Mouse (Mus musculus) heart, embryonic 13.5 days (tissue): Measurements from ENCODE around the gene 2900026A02Rik. TPM values are rescaled to one million over a fixed set of nuclear protein-coding genes. Genes with fewer than 3 reads are reported as not detected.

ENCODE experiments used
- ATAC-seq: fragments of 200-750 bp; cut with Nextera tagmentation; 2 replicates; pipeline ENCODE4 v1.8.0; 2017; ENCODE audit warnings: moderate TSS enrichment; ENCODE audit not compliant: insufficient number of reproducible peaks, low FRiP score, low TSS enrichment; ENCODE audit errors: extremely low read depth
- H3K27ac ChIP-seq: fragments of 300-500 bp; sonication (generic); replicated peaks from 2 replicates; pipeline ENCODE4 v1.5.1; 2015; ENCODE audit warnings: moderate library complexity, mild to moderate bottlenecking, inconsistent platforms
- H3K27me3 ChIP-seq: fragments of 300-500 bp; sonication (generic); replicated peaks from 2 replicates; pipeline ENCODE4 v1.6.1; 2015; ENCODE audit warnings: mild to moderate bottlenecking, inconsistent platforms
- H3K36me3 ChIP-seq: fragments of 300-500 bp; sonication (generic); 2 replicates; pipeline ENCODE4 v1.6.1; 2015; ENCODE audit warnings: mild to moderate bottlenecking, inconsistent platforms
- H3K4me1 ChIP-seq: fragments of 300-500 bp; sonication (generic); 2 replicates; pipeline ENCODE4 v1.6.1; 2015; ENCODE audit warnings: inconsistent platforms
- H3K4me2 ChIP-seq: fragments of 300-500 bp; sonication (generic); 2 replicates; pipeline ENCODE4 v1.6.1; 2015; ENCODE audit warnings: inconsistent platforms, mild to moderate bottlenecking, moderate library complexity
- H3K4me3 ChIP-seq: fragments of 300-500 bp; sonication (generic); 2 replicates; pipeline ENCODE4 v1.5.1; 2015; ENCODE audit warnings: moderate library complexity, mild to moderate bottlenecking, inconsistent platforms
- H3K9ac ChIP-seq: fragments of 300-500 bp; sonication (generic); 2 replicates; pipeline ENCODE4 v1.6.1; 2015; ENCODE audit warnings: inconsistent platforms, mild to moderate bottlenecking, moderate library complexity
- H3K9me3 ChIP-seq: fragments of 300-500 bp; sonication (generic); 2 replicates; pipeline ENCODE4 v1.6.1; 2016; ENCODE audit warnings: inconsistent platforms
- WGBS: fragments of 180-500 bp; shearing (Covaris S2); methylation state at CpG from one replicate; pipeline ENCODE4 v1.1.7; 2015; ENCODE audit warnings: mixed read lengths; 5-methylcytosine and 5-hydroxymethylcytosine counted together
- polyA plus RNA-seq: library from polyadenylated mRNA; unstranded; fragments of >200 nt; fragmentation: Nextera tagmentation; extraction: Ambion mirVana; gene quantifications from 2 replicates; pipeline ENCODE4 v1.2.1, GENCODE M21; 2015

The 2900026A02Rik gene
- polyA plus RNA-seq, 1 experiment from 2014 or later = 14.8 TPM

DNA sequence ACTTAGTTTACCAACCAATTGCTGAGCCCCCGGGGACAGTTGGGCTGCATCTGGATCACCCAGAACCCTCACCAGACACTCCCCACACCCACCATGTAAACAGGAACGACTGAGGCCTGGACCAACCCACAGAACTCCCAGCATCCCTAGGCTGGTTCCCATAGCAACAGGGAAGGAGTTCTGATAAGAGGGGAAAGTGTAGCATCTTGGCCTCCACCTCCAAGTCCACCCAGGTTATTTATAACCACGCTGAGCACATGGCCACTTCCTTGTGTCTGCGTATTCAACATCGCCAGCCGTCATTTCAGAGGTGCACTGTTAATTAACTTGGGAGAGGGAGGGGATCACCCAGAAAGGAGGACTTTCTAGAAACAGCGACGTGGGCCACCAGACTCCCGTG is 75.9 kb downstream of the 2900026A02Rik start:
- no peak for ATAC-seq
- peaks cover 4% of the 10 kb centered on the region; the same call in 1 of the 2 replicates for H3K9me3 ChIP-seq
- H3K27ac ChIP-seq = 0 out of 2 replicates have a peak overlapping the region, but pooled peaks have one; percentile 36
- peak overlapping the region; percentile 52; the same call in 1 of the 2 replicates for H3K9ac ChIP-seq
- H3K27me3 ChIP-seq = no peaks in the 10 kb centered on the region
- H3K4me3 ChIP-seq = no peak overlapping the region
- WGBS = 40% methylated on average over 9 of the region's 9 CpGs
- H3K4me2 ChIP-seq = no peak overlapping the region
- H3K4me1 ChIP-seq = peaks cover 51% of the 10 kb centered on the region
- peaks cover 4% of the 10 kb centered on the region for H3K36me3 ChIP-seq

DNA sequence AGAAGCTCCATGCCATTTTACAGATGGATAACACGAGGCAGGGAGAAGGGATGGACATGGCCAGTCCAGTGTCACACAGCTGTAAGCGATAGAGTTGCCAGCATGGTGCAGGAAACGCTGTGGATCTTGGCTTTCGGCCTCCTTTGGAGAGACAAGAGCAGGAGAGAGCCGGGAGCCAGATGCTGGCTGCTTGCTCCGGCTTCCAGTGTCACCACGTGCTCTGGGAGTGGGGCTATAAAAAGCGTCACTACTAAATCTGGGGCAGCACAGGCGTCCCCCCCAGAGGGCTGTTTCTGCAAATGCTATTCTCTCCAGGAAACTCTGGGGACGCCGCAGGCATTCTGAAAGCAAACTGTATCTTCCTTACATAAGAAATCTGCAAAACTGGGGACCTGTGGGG is 78.5 kb downstream of the 2900026A02Rik start:
- peak overlapping the region; percentile 59 for H3K9ac ChIP-seq
- WGBS = 17% methylated on average over 11 of the region's 11 CpGs
- peak overlapping the region; percentile 35 for H3K4me2 ChIP-seq
- ATAC-seq = no peak
- H3K4me3 ChIP-seq = no peak overlapping the region
- H3K4me1 ChIP-seq = peaks cover 48% of the 10 kb centered on the region
- H3K9me3 ChIP-seq = peaks cover 4% of the 10 kb centered on the region; the same call in 1 of the 2 replicates
- no peaks in the 10 kb centered on the region for H3K27me3 ChIP-seq
- H3K36me3 ChIP-seq = peaks cover 4% of the 10 kb centered on the region
- H3K27ac ChIP-seq = peak overlapping the region; percentile 80

DNA sequence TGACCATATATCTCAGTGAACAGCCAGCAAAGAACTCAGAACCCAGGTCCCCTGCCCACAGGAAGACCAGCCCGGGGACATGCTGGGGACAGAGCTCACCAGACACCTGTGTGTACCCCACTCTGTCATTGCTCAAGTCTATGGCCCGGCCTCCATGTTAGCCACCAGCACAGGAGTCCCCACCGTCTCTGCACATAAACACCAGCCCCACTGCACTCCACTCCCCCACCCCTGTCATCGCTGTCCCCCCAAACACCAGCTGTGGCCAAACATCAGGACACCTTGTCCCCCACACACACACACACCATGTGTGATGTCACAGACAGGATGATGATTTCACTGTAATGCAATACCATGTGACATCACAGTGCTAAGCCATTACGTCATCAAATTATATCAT is 79.0 kb downstream of the 2900026A02Rik start:
- peak overlapping the region; percentile 35 for H3K4me2 ChIP-seq
- H3K9ac ChIP-seq = peak overlapping the region; percentile 59; the same call in 1 of the 2 replicates
- peaks cover 4% of the 10 kb centered on the region for H3K36me3 ChIP-seq
- ATAC-seq = no peak
- peaks cover 47% of the 10 kb centered on the region for H3K4me1 ChIP-seq
- peak overlapping the region; percentile 80 for H3K27ac ChIP-seq
- WGBS = 86% methylated on average over 5 of the region's 5 CpGs
- peaks cover 4% of the 10 kb centered on the region; the same call in 1 of the 2 replicates for H3K9me3 ChIP-seq
- H3K27me3 ChIP-seq = no peaks in the 10 kb centered on the region
- no peak overlapping the region for H3K4me3 ChIP-seq

DNA sequence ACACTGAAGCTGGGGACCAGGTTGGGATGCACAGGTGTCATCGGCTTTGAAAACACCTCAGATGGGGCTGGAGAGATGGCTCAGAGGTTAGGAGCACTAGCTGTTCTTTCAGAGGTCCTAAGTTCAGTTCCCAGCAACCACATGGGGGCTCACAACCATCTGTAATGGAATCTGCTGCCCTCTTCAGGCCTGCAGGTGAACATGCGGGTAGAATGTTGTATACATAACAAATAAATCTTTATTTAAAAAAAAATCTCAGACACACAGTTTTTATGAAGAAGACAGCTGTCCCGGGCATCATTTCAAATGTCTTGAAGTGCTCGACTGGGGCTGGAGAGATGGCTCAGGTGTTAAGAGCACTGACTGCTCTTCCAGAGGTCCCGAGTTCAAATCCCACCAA is 80.2 kb downstream of the 2900026A02Rik start:
- Histone ChIP-seq H3K9me3 (peaks cover 4% of the 10 kb centered on the region; the same call in 1 of the 2 replicates), H3K4me3 (no peak overlapping the region), H3K27ac (no peak overlapping the region), H3K36me3 (peaks cover 4% of the 10 kb centered on the region), H3K9ac (no peak overlapping the region), H3K27me3 (no peaks in the 10 kb centered on the region), H3K4me1 (peaks cover 52% of the 10 kb centered on the region), H3K4me2 (no peak overlapping the region)
- WGBS = 93% methylated on average over 5 of the region's 5 CpGs
- ATAC-seq = no peak

DNA sequence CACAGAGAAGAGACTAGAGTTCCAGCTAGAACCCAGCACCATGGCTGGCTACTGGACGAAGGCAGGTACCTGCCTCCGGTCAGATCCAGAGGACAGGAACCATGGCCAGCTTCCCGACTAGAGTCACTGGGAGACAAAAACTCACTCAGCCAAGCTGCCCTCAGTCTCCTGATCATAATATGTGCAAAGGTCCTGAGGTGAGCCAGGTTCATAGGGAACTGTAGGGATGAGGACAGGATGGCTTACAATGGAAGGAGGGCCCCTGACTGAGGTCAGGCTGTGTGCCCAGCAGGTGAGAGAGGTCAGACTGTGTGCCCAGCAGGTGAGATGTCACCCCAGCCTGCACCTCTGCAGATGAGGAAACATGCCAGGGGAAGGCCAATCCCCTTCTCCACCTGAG is 81.0 kb downstream of the 2900026A02Rik start:
- no peaks in the 10 kb centered on the region for H3K27me3 ChIP-seq
- 84% methylated on average over 3 of the region's 3 CpGs for WGBS
- H3K36me3 ChIP-seq = peaks cover 4% of the 10 kb centered on the region
- no peak overlapping the region for H3K9ac ChIP-seq
- ATAC-seq = no peak
- H3K4me2 ChIP-seq = no peak overlapping the region
- peaks cover 4% of the 10 kb centered on the region; the same call in 1 of the 2 replicates for H3K9me3 ChIP-seq
- H3K4me3 ChIP-seq = no peak overlapping the region
- no peak overlapping the region for H3K27ac ChIP-seq
- H3K4me1 ChIP-seq = peaks cover 52% of the 10 kb centered on the region

DNA sequence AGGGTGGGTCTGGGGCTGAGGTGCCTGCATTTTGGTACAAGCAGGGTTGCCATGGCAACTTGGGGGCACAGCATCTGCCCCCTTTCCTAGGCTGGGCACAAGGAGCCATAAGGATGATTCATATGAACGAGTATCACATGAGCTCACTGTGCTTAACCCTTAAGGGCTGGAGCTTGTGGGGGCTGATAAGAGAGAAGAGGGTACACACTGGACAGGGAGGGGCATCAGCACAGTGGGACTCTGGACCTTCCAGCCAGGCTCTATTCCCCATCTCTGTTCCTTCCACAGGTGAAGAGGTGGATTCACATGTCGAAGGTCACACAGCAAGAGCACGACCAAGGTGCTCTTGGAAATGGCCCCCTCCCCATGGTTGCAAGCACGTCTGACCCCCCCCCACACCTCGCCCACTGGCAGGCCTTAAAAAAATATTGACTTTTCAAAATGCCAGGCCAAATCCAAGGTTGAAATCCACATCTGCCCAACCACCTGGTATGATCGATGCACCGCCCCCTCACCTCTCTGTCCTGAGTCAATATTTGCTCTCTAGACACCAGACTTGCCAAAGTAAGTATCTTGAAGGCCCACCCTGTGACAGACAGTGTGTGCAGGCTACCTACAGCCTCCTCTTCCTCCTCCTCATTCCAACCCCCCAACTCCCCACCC is 81.8 kb downstream of the 2900026A02Rik start:
- H3K4me2 ChIP-seq = peak overlapping the region; percentile 86
- peaks cover 55% of the 10 kb centered on the region for H3K4me1 ChIP-seq
- 58% methylated on average over 7 of the region's 7 CpGs for WGBS
- H3K4me3 ChIP-seq = peak overlapping the region; percentile 72
- H3K9me3 ChIP-seq = peaks cover 4% of the 10 kb centered on the region; the same call in 1 of the 2 replicates
- peaks cover 4% of the 10 kb centered on the region for H3K36me3 ChIP-seq
- peak overlapping the region; percentile 92 for H3K9ac ChIP-seq
- peak overlapping the region; percentile 98 for H3K27ac ChIP-seq
- H3K27me3 ChIP-seq = no peaks in the 10 kb centered on the region
- ATAC-seq = 0 out of 2 replicates have a peak, but pooled peaks have one; percentile 2

DNA sequence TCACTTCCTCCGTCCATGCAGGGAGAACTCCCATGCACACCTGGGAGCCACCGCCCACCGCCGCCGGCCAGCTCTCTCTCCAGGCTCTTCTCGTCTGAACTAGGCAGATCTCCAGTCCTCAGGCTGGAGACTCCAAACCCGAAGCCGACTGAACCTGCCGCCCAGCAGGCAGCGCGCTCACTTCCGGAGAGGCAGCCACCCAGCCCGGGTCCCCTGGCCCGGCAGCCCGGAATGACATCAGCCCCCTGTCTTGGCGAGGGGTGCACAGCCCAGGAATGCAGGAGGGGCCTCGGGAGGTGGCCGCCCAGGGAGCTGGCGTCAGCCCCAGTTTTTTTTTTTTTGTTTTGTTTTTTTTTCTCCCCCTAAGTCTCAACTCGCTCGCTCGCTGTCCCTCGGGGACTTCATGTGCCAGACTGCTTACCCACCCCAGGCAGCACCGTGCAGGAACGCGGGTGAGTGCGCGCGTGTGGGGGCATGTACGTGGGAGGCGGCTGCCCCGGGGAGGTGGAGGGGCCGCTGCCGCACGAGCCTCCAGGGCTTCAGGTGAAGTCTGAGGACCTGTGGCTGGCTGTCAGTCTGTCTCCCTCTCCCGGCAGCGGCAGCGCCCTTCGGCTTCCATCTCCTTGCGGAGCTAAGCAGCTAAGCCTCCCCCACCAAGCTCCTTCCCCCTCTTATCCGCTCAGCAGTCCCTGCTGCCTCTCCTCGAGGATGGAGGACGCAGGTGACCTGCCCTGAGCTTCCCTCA is 82.5 kb downstream of the 2900026A02Rik start:
- peaks cover 62% of the 10 kb centered on the region for H3K4me1 ChIP-seq
- peak overlapping the region; percentile 92 for H3K9ac ChIP-seq

DNA sequence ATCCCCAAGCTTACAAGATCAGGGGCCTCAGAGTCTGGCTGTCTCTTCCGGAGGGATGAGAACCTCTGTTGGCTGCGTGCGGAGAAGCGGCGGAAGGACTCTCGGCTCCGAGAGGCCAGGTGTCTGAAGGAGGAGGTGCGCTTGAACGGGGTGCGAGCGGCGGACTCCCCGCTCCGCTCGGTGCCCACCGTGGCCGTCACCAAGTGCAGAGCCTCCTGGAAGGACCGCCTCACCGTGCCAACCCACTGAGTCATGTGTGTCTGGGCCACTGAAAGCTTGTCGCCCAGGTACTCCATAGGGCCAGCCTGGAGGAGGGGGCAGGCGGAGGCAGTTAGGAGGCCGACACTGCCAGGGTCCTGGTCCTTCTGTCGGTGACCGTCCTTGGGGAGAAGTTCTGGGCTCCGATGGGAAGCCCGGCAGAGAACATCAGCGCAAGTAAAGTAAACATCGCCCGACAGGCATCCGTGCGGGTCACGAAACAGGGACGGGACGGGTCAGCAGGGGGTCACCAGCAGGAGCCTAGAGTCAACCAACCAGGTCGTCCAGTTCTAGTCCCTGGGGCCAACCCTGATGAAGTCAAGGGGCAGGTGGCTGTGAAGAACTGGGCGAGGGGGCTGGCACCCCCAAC is 83.2 kb downstream of the 2900026A02Rik start:
- peak overlapping the region; percentile 98 for H3K27ac ChIP-seq
- peaks cover 12% of the 10 kb centered on the region for H3K36me3 ChIP-seq
- ATAC-seq = no peak
- H3K27me3 ChIP-seq = no peaks in the 10 kb centered on the region
- peak overlapping the region; percentile 86 for H3K4me2 ChIP-seq
- peaks cover 65% of the 10 kb centered on the region for H3K4me1 ChIP-seq
- 1% methylated on average over 36 of the region's 36 CpGs for WGBS
- H3K9ac ChIP-seq = peak overlapping the region; percentile 92
- H3K9me3 ChIP-seq = peaks cover 4% of the 10 kb centered on the region; the same call in 1 of the 2 replicates
- peak overlapping the region; percentile 72 for H3K4me3 ChIP-seq

More for the DNA sequence above, 82.5 kb downstream of the 2900026A02Rik start:
- peak; percentile 16; the same call in 1 of the 2 replicates for ATAC-seq
- Histone ChIP-seq H3K4me3 (peak overlapping the region; percentile 72), H3K9me3 (peaks cover 4% of the 10 kb centered on the region; the same call in 1 of the 2 replicates), H3K27ac (peak overlapping the region; percentile 98), H3K4me2 (peak overlapping the region; percentile 86), H3K36me3 (peaks cover 11% of the 10 kb centered on the region), H3K27me3 (no peaks in the 10 kb centered on the region)
- 1% methylated on average over 43 of the region's 43 CpGs for WGBS

DNA sequence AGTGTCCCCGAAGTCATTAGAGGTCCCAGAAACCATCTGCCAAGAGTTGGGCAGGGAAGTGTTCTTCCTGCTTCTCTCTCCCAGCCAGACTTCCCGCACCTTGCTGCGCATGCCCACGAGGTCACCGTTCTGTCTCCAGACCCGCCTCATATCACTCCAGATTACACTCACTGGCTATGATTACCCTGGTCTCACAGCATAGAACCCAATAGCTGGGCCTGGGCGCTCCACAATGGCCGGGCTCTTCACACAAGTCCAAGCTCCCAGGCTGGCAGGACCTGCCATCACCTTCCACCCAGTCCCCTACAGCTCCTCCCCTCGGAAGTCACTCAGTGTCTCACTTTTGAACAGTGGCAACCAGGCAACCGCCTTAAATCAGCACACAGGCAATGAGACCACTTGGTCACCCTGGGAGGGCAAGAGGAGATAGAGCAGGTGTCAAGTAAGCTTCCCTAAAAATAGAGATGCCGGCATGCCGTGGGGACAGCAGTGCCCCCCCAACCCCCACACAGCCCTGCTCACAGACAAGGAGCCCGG is 84.0 kb downstream of the 2900026A02Rik start:
- ATAC-seq = peak; percentile 32; the same call in 1 of the 2 replicates
- H3K27me3 ChIP-seq = no peaks in the 10 kb centered on the region
- H3K4me2 ChIP-seq = peak overlapping the region; percentile 86
- H3K9ac ChIP-seq = peak overlapping the region; percentile 92
- peaks cover 65% of the 10 kb centered on the region for H3K4me1 ChIP-seq
- peak overlapping the region; percentile 98 for H3K27ac ChIP-seq
- H3K4me3 ChIP-seq = peak overlapping the region; percentile 72
- 14% methylated on average over 13 of the region's 13 CpGs for WGBS
- H3K36me3 ChIP-seq = peaks cover 16% of the 10 kb centered on the region
- H3K9me3 ChIP-seq = peaks cover 4% of the 10 kb centered on the region; the same call in 1 of the 2 replicates

DNA sequence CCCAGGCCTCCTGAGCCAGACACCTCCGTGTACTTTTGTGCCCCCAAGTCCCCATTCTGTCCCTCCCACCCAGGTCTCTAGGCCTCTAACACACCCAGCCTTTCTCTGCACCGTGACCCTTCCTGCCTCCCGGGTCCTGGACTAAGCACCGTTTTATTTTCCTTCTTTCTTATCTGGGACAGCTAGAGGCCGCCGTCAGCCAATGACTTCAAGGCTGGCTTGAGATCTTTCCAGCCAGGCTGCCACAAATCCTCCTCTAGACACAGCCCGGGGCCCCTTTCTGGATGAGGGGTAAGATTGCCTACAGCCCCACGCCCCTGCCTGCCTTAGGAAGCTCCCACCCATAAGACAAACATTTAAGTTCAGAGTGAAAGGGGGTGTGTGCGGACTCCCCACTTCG is 85.5 kb downstream of the 2900026A02Rik start:
- H3K4me2 ChIP-seq = peak overlapping the region; percentile 86
- H3K9ac ChIP-seq = peak overlapping the region; percentile 92
- peaks cover under 1% of the 10 kb centered on the region; the same call in 1 of the 2 replicates for H3K9me3 ChIP-seq
- H3K4me3 ChIP-seq = peak overlapping the region; percentile 72
- ATAC-seq = no peak
- peak overlapping the region; percentile 98 for H3K27ac ChIP-seq
- no peaks in the 10 kb centered on the region for H3K27me3 ChIP-seq
- peaks cover 76% of the 10 kb centered on the region for H3K4me1 ChIP-seq
- peaks cover 13% of the 10 kb centered on the region for H3K36me3 ChIP-seq
- WGBS = 13% methylated on average over 10 of the region's 10 CpGs
